Mouse (Mus musculus) heart, postnatal 0 days (tissue): ENCODE data around the gene Mms19. TPM values are rescaled to one million over a fixed set of nuclear protein-coding genes. Genes with fewer than 3 reads are reported as not detected.
A peak's percentile ranks its signal among the peaks of the same experiment; 100 is the strongest.
"Not testable (repeated sequence)": the region's sequence is repeated elsewhere in the genome, so short reads cannot be mapped to it uniquely, and the experiment has no call there.

ENCODE experiments used
- ATAC-seq: fragments of 200-750 bp; cut with Nextera tagmentation; 2 replicates; pipeline ENCODE4 v1.8.0; 2017; ENCODE audit warnings: low read depth, moderate number of reproducible peaks, moderate library complexity; ENCODE audit not compliant: insufficient read depth
- DNase-seq: peaks from one replicate; pipeline ENCODE4 v3.0.0-alpha.2; 2016; ENCODE audit warnings: low spot score
- H3K27ac ChIP-seq: fragments of 300-500 bp; sonication (generic); 2 replicates; pipeline ENCODE4 v1.5.1; 2014; ENCODE audit warnings: low read depth, mild to moderate bottlenecking
- H3K27me3 ChIP-seq: fragments of 300-500 bp; sonication (generic); 2 replicates; pipeline ENCODE4 v1.6.1; 2014; ENCODE audit warnings: low read length, mixed read lengths; ENCODE audit not compliant: control insufficient read depth, insufficient read depth
- H3K36me3 ChIP-seq: fragments of 300-500 bp; sonication (generic); replicated peaks from 2 replicates; pipeline ENCODE4 v1.6.1; 2014; ENCODE audit warnings: low read length, mixed read lengths; ENCODE audit not compliant: control insufficient read depth, insufficient read depth
- H3K4me1 ChIP-seq: fragments of 300-500 bp; sonication (generic); 2 replicates; pipeline ENCODE4 v1.6.1; 2014; ENCODE audit warnings: antibody characterized with exemption; ENCODE audit not compliant: control insufficient read depth, insufficient read depth
- H3K4me2 ChIP-seq: fragments of 300-500 bp; sonication (generic); 2 replicates; pipeline ENCODE4 v1.6.1; 2014; ENCODE audit warnings: low read depth, mild to moderate bottlenecking, low read length, moderate library complexity
- H3K4me3 ChIP-seq: fragments of 300-500 bp; sonication (generic); 2 replicates; pipeline ENCODE4 v1.5.1; 2014; ENCODE audit warnings: low read depth, low read length
- H3K9ac ChIP-seq: fragments of 300-500 bp; sonication (generic); replicated peaks from 2 replicates; pipeline ENCODE4 v1.6.1; 2014; ENCODE audit warnings: low read depth, low read length, mixed read lengths
- H3K9me3 ChIP-seq: fragments of 300-500 bp; sonication (generic); replicated peaks from 2 replicates; pipeline ENCODE4 v1.6.1; 2016; ENCODE audit warnings: low read length; ENCODE audit not compliant: control insufficient read depth
- CTCF ChIP-seq: IDR thresholded peaks from 2 replicates; pipeline ENCODE4 v1.5.1; 2016; ENCODE audit warnings: antibody characterized with exemption, control low read depth, low read depth
- EP300 ChIP-seq: IDR thresholded peaks from 2 replicates; pipeline ENCODE4 v1.6.1; 2016; ENCODE audit warnings: antibody characterized with exemption, low read depth
- WGBS: fragments of 180-500 bp; shearing (Covaris S2); extraction: QIAGEN DNeasy Blood & Tissue Kit; methylation state at CpG from one replicate; pipeline ENCODE4 v1.1.7; 2014; 5-methylcytosine and 5-hydroxymethylcytosine counted together
- polyA plus RNA-seq: library from polyadenylated mRNA; unstranded; fragments of >200 nt; fragmentation: Nextera tagmentation; extraction: Ambion mirVana; gene quantifications from 2 replicates; pipeline ENCODE4 v1.2.1, GENCODE M21; 2015
- total RNA-seq: library from RNA; depleted of rRNA; stranded (reverse); fragments of >200 nt; gene quantifications from 2 replicates; pipeline ENCODE4 v1.2.3, GENCODE M21; 2014; ENCODE audit warnings: low replicate concordance

Mms19 gene
- total and polyA plus RNA-seq, 2 experiments from 2014 or later: 11.5 to 34.9 TPM

GRCm38 (mm10) chr19:41932686-41933085, 48.3 kb downstream of the Mms19 start:
- TF ChIP-seq EP300 (no peak), CTCF (no peak)
- Histone ChIP-seq H3K9me3 (no peaks in the 10 kb centered on the region), H3K9ac (peak overlapping the region; percentile 54), H3K4me3 (peak overlapping the region; percentile 66), H3K27me3 (no peaks in the 10 kb centered on the region), H3K4me2 (peak overlapping the region; percentile 97), H3K36me3 (peaks cover 26% of the 10 kb centered on the region), H3K4me1 (peaks cover 15% of the 10 kb centered on the region), H3K27ac (peak overlapping the region; percentile 36)
- ATAC-seq: no peak
- WGBS: 1% methylated on average over 28 of the region's 28 CpGs
- DNase-seq: no peak

DNA sequence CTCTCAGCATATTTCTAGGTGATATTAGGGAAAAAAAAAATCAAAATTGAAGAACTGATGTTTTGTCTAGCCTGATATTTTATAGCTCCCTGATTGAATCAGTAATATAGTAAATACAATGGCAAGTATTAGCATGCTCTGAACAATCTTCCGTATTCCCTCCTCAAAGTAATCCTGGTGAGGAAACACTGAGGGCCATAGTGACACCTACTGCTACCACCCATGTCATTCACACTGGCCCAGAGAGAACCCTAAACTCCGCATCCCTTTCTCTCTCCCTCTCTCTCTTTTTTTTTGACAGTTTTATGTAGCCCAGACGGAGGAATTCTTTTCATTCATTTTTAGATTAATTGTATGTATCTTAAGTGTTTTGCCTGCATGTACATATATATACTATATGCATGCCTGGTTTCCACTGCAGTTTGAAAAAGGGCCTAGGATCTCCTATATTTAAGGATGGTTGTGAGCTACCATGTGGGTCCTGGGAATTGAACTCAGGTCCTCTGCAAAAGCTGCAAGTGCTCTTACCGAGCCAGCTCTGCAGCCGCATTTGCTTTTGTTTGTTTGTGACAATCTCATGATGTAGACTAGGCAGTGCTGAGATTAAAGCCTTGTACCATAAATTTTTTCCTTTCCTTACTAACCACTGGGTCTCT, 60.4 kb downstream of the Mms19 start:
- Histone ChIP-seq H3K9me3 (no peaks in the 10 kb centered on the region), H3K4me2 (no peak overlapping the region)
- WGBS: 74% methylated on average over 5 of the region's 5 CpGs

DNA sequence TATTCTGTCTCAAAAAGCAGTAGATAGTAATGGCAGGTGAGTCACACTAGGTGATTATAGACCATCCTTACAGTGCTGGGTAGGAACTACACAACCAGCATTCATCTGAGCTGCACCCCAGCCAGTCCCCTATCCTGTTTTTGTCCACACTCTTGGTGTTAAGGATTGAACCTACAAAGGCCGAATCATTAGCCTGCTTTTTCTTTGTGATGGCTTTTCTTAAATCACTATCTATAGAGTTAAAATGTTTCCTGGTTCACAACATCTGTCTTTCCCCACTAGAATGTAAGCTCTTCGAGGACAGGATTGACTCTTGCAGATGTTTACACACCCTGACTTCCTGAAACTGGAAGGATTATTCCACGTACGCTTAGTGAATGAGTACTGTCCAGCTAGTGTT, 61.5 kb downstream of the Mms19 start:
- no peak overlapping the region for H3K4me2 ChIP-seq
- TF ChIP-seq EP300: no peak
- no peak for TF ChIP-seq CTCF
- peaks cover 67% of the 10 kb centered on the region for H3K36me3 ChIP-seq
- no peaks in the 10 kb centered on the region for H3K27me3 ChIP-seq
- no peak overlapping the region for H3K9ac ChIP-seq
- no peak for ATAC-seq
- DNase-seq: no peak
- H3K9me3 ChIP-seq: no peaks in the 10 kb centered on the region
- H3K27ac ChIP-seq: no peak overlapping the region
- WGBS: 74% methylated on average over 4 of the region's 4 CpGs
- H3K4me3 ChIP-seq: no peak overlapping the region
- H3K4me1 ChIP-seq: peaks cover 9% of the 10 kb centered on the region; the same call in 1 of the 2 replicates

More for the DNA sequence above, 60.4 kb downstream of the Mms19 start:
- TF ChIP-seq EP300 (no peak), CTCF (no peak)
- H3K27me3 ChIP-seq: no peaks in the 10 kb centered on the region
- H3K36me3 ChIP-seq: peaks cover 64% of the 10 kb centered on the region
- H3K27ac ChIP-seq: no peak overlapping the region
- H3K4me3 ChIP-seq: no peak overlapping the region
- DNase-seq (no peak), ATAC-seq (no peak)
- no peak overlapping the region for H3K9ac ChIP-seq
- H3K4me1 ChIP-seq: no peaks in the 10 kb centered on the region

DNA sequence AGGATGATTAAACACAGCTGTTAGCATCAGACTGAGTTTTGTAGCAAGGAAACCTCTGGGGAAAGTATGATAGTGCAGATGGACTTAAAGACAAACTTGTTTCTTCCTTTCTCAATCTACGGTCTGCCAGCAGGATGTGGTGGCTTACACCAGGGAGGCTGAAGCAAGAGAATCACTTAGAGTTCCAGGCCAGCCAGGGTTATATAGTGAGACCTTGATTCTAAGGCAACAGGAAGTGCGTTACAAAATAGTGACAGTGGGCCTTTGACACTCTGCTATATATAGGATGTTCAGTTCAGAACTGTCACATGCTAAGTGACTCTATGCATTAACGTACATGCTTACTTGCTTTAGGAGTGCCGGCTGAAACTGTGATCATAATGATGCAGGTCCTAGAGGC, 64.1 kb downstream of the Mms19 start:
- DNase-seq: no peak
- Histone ChIP-seq H3K27me3 (no peaks in the 10 kb centered on the region), H3K4me3 (no peak overlapping the region), H3K36me3 (peaks cover 52% of the 10 kb centered on the region), H3K4me2 (no peak overlapping the region), H3K9ac (no peak overlapping the region), H3K27ac (no peak overlapping the region), H3K9me3 (no peaks in the 10 kb centered on the region), H3K4me1 (peaks cover 21% of the 10 kb centered on the region)
- ATAC-seq: no peak
- WGBS: 74% methylated on average over 4 of the region's 4 CpGs
- no peak for TF ChIP-seq CTCF
- TF ChIP-seq EP300: no peak

- Histone ChIP-seq H3K27ac (no peak overlapping the region), H3K9ac (no peak overlapping the region), H3K36me3 (peaks cover 42% of the 10 kb centered on the region)
Observed at GRCm38 (mm10) chr19:41915294-41915693, 65.7 kb downstream of the Mms19 start.

GRCm38 (mm10) chr19:41914592-41914882, 66.4 kb downstream of the Mms19 start:
- H3K27me3 ChIP-seq, H3K9me3 ChIP-seq, H3K9ac ChIP-seq, ATAC-seq, DNase-seq: not testable (repeated sequence)
- H3K36me3 ChIP-seq: peaks cover 37% of the 10 kb centered on the region
- peak overlapping the region; percentile 92 for H3K4me2 ChIP-seq
- peak overlapping the region; percentile 20; the same call in 1 of the 2 replicates for H3K27ac ChIP-seq
- peaks cover 21% of the 10 kb centered on the region for H3K4me1 ChIP-seq
- H3K4me3 ChIP-seq: peak overlapping the region; percentile 79; the same call in 1 of the 2 replicates

More at GRCm38 (mm10) chr19:41915294-41915693, 65.7 kb downstream of the Mms19 start:
- Histone ChIP-seq H3K4me3 (no peak overlapping the region), H3K9me3 (no peaks in the 10 kb centered on the region), H3K27me3 (no peaks in the 10 kb centered on the region), H3K4me1 (peaks cover 21% of the 10 kb centered on the region), H3K4me2 (peak overlapping the region; percentile 92; the same call in 1 of the 2 replicates)
- WGBS: 50% methylated on average over 3 of the region's 3 CpGs
- TF ChIP-seq EP300: no peak
- no peak for TF ChIP-seq CTCF
- DNase-seq (no peak), ATAC-seq (no peak)
